Mouse (Mus musculus): ENCODE measurements around the gene Rpl35a. TPM values are rescaled to one million over a fixed set of nuclear protein-coding genes. Genes with fewer than 3 reads are reported as not detected.

Gene Rpl35a
- polyA plus RNA-seq, 1 experiment from 2014 or later = 1,017 TPM

DNA sequence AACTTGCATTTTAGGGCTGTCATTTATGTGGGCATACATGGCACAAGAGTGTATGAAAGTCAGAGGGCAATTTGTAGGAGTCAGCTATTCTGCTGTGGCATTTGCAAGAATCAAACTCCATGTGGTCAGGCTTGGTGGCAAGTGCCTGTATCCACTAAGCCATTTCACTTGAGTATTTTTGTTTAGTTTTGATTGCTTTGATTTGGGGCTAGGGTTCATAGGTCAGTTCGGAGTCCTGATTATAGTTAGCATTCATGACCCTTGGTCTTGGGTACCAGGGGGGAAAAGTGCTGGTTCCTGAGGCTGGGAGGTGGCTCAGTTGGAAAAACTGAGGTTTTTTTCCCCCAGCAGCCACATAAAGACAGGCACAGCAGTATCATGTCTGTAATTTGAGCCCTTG is 3.2 kb downstream of the Rpl35a start:
- Histone ChIP-seq H3K27me3 (ENCODE audit: poor library complexity, severe bottlenecking) (no peaks in the 10 kb centered on the region), H3K4me1 (peaks cover 61% of the 10 kb centered on the region), H3K36me3 (replicated peaks) (peaks cover 37% of the 10 kb centered on the region), H3K27ac (no peak overlapping the region), H3K9me3 (no peaks in the 10 kb centered on the region), H3K4me3 (no peak overlapping the region; the same call in 1 of the 2 replicates)
- no peak for DNase-seq (ENCODE audit: extremely low spot score, low spot score)
- WGBS = 88% methylated on average over 1 of the region's 1 CpGs

GRCm38 (mm10) chr16:33060926-33061325 is 4.7 kb downstream of the Rpl35a start:
- no peaks in the 10 kb centered on the region for H3K9me3 ChIP-seq
- peaks cover 58% of the 10 kb centered on the region for H3K4me1 ChIP-seq
- peaks cover 46% of the 10 kb centered on the region for H3K36me3 ChIP-seq (replicated peaks)
- no peak for DNase-seq (ENCODE audit: extremely low spot score, low spot score)
- H3K27me3 ChIP-seq (ENCODE audit: poor library complexity, severe bottlenecking) = no peaks in the 10 kb centered on the region
- no peak overlapping the region for H3K4me3 ChIP-seq
- WGBS = 72% methylated on average over 2 of the region's 2 CpGs
- no peak overlapping the region for H3K27ac ChIP-seq

- H3K4me3 ChIP-seq = peak overlapping the region; percentile 80; the same call in 1 of the 2 replicates
- no peaks in the 10 kb centered on the region for H3K27me3 ChIP-seq (ENCODE audit: poor library complexity, severe bottlenecking)
- H3K4me1 ChIP-seq = peaks cover 58% of the 10 kb centered on the region
- H3K36me3 ChIP-seq (replicated peaks) = peaks cover 50% of the 10 kb centered on the region
- 48% methylated on average over 11 of the region's 11 CpGs for WGBS
- no peaks in the 10 kb centered on the region for H3K9me3 ChIP-seq
- H3K27ac ChIP-seq = no peak overlapping the region
- no peak for DNase-seq (ENCODE audit: extremely low spot score, low spot score)
Observed at GRCm38 (mm10) chr16:33061400-33061799, 5.1 kb downstream of the Rpl35a start.

GRCm38 (mm10) chr16:33062024-33062681 is 5.9 kb downstream of the Rpl35a start, which contains the start of gene Lmln:
Lmln (plus strand) TSS chr16:33062521.
- H3K4me3 ChIP-seq = peak within 1 kb of the TSS; percentile 80
- H3K4me1 ChIP-seq = peaks cover 58% of the 10 kb centered on the region
- peak; percentile 94 for DNase-seq (ENCODE audit: extremely low spot score, low spot score)
- H3K36me3 ChIP-seq (replicated peaks) = peaks cover 57% of the 10 kb centered on the region
- H3K27ac ChIP-seq = peak within 1 kb of the TSS; percentile 94
- no peaks in the 10 kb centered on the region for H3K27me3 ChIP-seq (ENCODE audit: poor library complexity, severe bottlenecking)
- WGBS = under 1% methylated on average over 64 of the region's 64 CpGs
- H3K9me3 ChIP-seq = no peaks in the 10 kb centered on the region

GRCm38 (mm10) chr16:33062682-33063131 is 6.5 kb downstream of the Rpl35a start:
- WGBS = under 1% methylated on average over 35 of the region's 35 CpGs
- peak overlapping the region; percentile 94 for H3K27ac ChIP-seq
- no peaks in the 10 kb centered on the region for H3K27me3 ChIP-seq (ENCODE audit: poor library complexity, severe bottlenecking)
- no peak for DNase-seq (ENCODE audit: extremely low spot score, low spot score)
- no peaks in the 10 kb centered on the region for H3K9me3 ChIP-seq
- H3K4me1 ChIP-seq = peaks cover 55% of the 10 kb centered on the region
- H3K36me3 ChIP-seq (replicated peaks) = peaks cover 60% of the 10 kb centered on the region
- H3K4me3 ChIP-seq = peak overlapping the region; percentile 80

GRCm38 (mm10) chr16:33063267-33063666 is 7.0 kb downstream of the Rpl35a start:
- 35% methylated on average over 7 of the region's 7 CpGs for WGBS
- Histone ChIP-seq H3K27ac (peak overlapping the region; percentile 94), H3K27me3 (ENCODE audit: poor library complexity, severe bottlenecking) (no peaks in the 10 kb centered on the region), H3K36me3 (replicated peaks) (peaks cover 60% of the 10 kb centered on the region), H3K4me1 (peaks cover 49% of the 10 kb centered on the region), H3K9me3 (no peaks in the 10 kb centered on the region), H3K4me3 (peak overlapping the region; percentile 80)
- peak; percentile 16 for DNase-seq (ENCODE audit: extremely low spot score, low spot score)

DNA sequence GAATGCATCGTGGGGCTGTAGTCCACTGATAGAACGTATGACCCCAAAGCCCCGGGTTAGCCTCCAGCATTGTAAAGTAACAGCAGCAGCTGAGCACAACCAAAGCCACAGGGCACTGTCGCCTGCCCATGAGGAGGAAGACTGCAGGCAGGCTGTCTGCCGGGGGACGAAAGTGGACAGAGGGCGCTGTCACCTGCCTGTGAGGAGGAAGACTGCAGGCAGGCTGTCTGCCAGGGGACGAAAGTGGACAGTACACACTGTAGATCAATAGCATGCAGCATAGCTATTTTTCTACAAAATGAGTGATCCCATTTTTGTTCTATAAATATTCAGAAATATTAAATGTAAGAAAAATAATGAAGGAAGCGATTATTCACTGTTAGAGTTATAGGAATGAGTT is 8.4 kb downstream of the Rpl35a start:
- Histone ChIP-seq H3K4me1 (peaks cover 36% of the 10 kb centered on the region), H3K4me3 (no peak overlapping the region), H3K27me3 (ENCODE audit: poor library complexity, severe bottlenecking) (no peaks in the 10 kb centered on the region), H3K27ac (no peak overlapping the region), H3K36me3 (replicated peaks) (peaks cover 60% of the 10 kb centered on the region), H3K9me3 (no peaks in the 10 kb centered on the region)
- DNase-seq (ENCODE audit: extremely low spot score, low spot score) = no peak
- WGBS = 78% methylated on average over 9 of the region's 9 CpGs

GRCm38 (mm10) chr16:33070928-33071327 is 14.7 kb downstream of the Rpl35a start:
- Histone ChIP-seq H3K27ac (no peak overlapping the region), H3K4me3 (no peak overlapping the region), H3K27me3 (ENCODE audit: poor library complexity, severe bottlenecking) (no peaks in the 10 kb centered on the region), H3K9me3 (no peaks in the 10 kb centered on the region), H3K36me3 (replicated peaks) (peaks cover 95% of the 10 kb centered on the region), H3K4me1 (no peaks in the 10 kb centered on the region)
- no peak for DNase-seq (ENCODE audit: extremely low spot score, low spot score)

DNA sequence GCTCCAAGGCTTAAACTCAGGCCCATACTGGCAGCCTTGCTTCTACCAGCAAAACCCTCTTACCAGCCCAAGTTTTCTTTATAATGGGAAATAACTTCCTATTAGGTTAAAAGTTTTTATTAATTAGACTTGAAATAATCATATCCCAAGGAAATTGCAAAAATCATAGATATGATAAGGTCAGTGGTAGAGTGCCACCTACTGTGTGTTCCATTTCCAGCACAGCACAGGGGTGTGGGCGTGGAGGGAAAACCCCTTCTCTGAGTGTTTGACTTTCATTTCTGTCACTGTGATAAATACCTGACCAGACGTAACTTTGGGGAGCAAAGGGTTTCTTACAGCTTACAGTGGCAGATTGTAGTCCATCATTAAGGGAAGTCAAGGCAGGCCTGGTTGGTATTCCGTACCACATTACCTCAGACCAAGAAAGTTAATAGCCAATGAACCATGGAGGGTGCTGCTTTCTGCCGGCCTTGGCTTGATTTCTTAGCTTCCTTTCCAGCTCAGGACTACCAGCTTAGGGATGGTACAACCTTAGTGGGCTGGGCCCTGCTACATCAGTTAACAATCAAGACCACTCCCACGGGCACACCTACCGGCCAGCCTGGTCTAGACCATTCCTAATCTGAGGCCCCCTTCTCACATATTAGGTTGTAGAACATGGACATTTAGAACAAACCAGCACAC is 16.8 kb downstream of the Rpl35a start:
- H3K27me3 ChIP-seq (ENCODE audit: poor library complexity, severe bottlenecking) = no peaks in the 10 kb centered on the region
- no peaks in the 10 kb centered on the region for H3K4me1 ChIP-seq
- no peak overlapping the region for H3K27ac ChIP-seq
- peaks cover 95% of the 10 kb centered on the region for H3K36me3 ChIP-seq (replicated peaks)
- H3K9me3 ChIP-seq = no peaks in the 10 kb centered on the region
- no peak overlapping the region for H3K4me3 ChIP-seq
- WGBS = 93% methylated on average over 6 of the region's 6 CpGs
- DNase-seq (ENCODE audit: extremely low spot score, low spot score) = no peak

DNA sequence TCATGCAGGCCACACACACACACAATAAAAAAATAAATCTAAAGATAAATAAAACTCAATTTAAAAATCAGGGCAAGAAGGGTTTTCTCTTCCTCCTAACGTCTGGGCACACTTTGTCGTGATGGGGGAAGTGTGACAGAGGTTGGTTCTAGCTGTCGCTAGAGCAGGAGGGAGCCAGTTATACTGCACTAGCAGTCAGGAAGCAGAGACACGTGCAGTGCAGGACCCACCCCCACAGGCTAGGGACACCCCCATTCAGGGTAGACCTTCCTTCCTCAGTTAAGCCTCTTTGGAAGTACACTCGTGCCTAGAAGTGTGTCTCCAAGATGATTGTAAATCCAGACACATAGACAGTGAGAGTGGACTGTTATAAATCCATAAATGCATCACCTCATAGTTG is 18.7 kb downstream of the Rpl35a start:
- Histone ChIP-seq H3K4me1 (no peaks in the 10 kb centered on the region), H3K27ac (no peak overlapping the region), H3K27me3 (ENCODE audit: poor library complexity, severe bottlenecking) (no peaks in the 10 kb centered on the region), H3K36me3 (replicated peaks) (peaks cover 89% of the 10 kb centered on the region), H3K4me3 (no peak overlapping the region), H3K9me3 (no peaks in the 10 kb centered on the region)
- 91% methylated on average over 5 of the region's 5 CpGs for WGBS
- no peak for DNase-seq (ENCODE audit: extremely low spot score, low spot score)

DNA sequence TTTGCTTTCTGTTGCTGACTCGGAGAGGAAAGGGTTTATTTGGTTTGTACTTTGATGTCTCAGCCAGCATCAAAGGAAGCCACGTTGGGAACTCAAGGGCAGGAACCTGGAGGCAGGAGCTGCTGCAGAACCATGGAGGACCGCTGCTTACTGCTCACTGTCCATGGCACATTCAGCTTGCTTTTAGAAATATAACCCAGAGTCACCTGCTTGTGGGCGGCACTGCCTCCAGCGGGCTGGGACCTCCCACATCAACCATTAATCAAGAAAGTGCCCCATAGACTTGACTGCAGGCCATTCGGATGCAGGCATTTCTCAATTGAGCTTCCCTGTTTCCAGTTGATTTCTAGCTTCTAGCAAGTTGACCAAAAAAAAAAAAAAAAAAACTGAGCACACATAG is 19.8 kb downstream of the Rpl35a start:
- H3K36me3 ChIP-seq (replicated peaks) = peaks cover 83% of the 10 kb centered on the region
- no peak overlapping the region for H3K4me3 ChIP-seq
- no peak for DNase-seq (ENCODE audit: extremely low spot score, low spot score)
- H3K4me1 ChIP-seq = no peaks in the 10 kb centered on the region
- no peaks in the 10 kb centered on the region for H3K27me3 ChIP-seq (ENCODE audit: poor library complexity, severe bottlenecking)
- H3K27ac ChIP-seq = no peak overlapping the region
- 89% methylated on average over 6 of the region's 6 CpGs for WGBS
- no peaks in the 10 kb centered on the region for H3K9me3 ChIP-seq

DNA sequence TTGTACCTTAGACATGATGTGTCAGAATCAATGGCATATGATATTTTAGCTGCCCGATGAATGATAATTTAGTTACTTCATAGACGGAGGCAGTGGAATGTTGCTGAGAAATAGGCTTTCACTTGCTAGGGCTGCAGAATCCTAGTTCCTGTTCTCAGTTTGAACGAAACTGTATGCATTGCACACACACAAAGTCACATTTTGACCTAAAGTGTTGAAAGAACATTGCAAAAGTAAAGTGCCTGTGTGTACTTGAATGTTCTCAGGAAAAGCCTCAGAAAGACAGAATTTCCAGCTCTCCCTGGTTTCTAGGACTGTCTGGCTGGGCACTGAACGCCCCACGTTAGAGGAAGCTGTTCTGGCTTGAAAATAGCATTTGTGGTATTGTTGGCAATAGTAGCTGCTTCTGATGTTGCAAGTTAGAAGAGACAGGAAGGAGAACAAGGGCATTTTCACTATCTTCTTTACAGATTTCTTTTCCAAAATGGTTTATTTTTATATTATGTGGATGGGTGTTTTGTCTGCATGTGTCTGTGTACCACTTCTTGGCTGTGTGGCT is 20.9 kb downstream of the Rpl35a start:
- 98% methylated on average over 5 of the region's 5 CpGs for WGBS
- Histone ChIP-seq H3K27me3 (ENCODE audit: poor library complexity, severe bottlenecking) (no peaks in the 10 kb centered on the region), H3K27ac (no peak overlapping the region), H3K4me3 (no peak overlapping the region), H3K4me1 (no peaks in the 10 kb centered on the region), H3K9me3 (no peaks in the 10 kb centered on the region), H3K36me3 (replicated peaks) (peaks cover 85% of the 10 kb centered on the region)
- DNase-seq (ENCODE audit: extremely low spot score, low spot score) = no peak

DNA sequence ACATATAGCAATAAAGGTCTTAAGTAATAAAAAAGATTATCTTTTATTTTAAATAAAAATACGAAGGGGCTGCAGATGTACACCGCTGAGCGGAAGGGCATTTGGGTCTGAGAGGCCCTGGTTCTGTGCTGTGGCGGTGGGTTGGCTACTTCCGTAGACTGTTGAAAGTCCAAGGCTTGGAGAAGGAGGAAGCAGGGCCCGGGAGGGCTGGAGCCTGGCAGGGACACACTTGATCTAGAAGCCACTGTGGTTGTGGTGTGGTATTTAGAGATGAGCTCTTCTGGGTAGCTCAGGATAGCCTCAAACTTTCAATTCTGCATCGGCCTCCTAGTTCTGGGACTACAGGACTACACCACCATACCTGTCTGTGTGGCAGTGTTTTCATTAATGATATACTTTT is 23.8 kb downstream of the Rpl35a start:
- Histone ChIP-seq H3K9me3 (no peaks in the 10 kb centered on the region), H3K27ac (no peak overlapping the region), H3K27me3 (ENCODE audit: poor library complexity, severe bottlenecking) (no peaks in the 10 kb centered on the region), H3K4me3 (no peak overlapping the region), H3K36me3 (replicated peaks) (peaks cover 77% of the 10 kb centered on the region), H3K4me1 (no peaks in the 10 kb centered on the region)
- WGBS = 96% methylated on average over 7 of the region's 7 CpGs
- DNase-seq (ENCODE audit: extremely low spot score, low spot score) = no peak
